Mouse (Mus musculus) T-cell, adult 2 months (primary cell): ENCODE measurements around the gene Hist1h3a.
A peak's percentile ranks its signal among the peaks of the same experiment; 100 is the strongest.
"Not testable (repeated sequence)": the region's sequence is repeated elsewhere in the genome, so short reads cannot be mapped to it uniquely, and the experiment has no call there.

Experiments
- DNase-seq: peaks from one replicate; pipeline ENCODE4 v3.0.0; 2022; ENCODE audit warnings: low spot score

Gene Hist1h3a

GRCm38 (mm10) chr13:23761871-23762821 lies at the start of gene Hist1h3a:
TSS of gene Hist1h3a (minus strand) at chr13:23762386.
- peak; percentile 57 for DNase-seq

GRCm38 (mm10) chr13:23806422-23807052 lies 44.4 kb upstream of the Hist1h3a start, which contains the start of gene Slc17a2:
TSS of gene Slc17a2 (plus strand) at chr13:23806993.
- no peak for DNase-seq

GRCm38 (mm10) chr13:23804532-23804931 lies 42.3 kb upstream of the Hist1h3a start:
- DNase-seq: no peak

GRCm38 (mm10) chr13:23799405-23799804 lies 37.2 kb upstream of the Hist1h3a start:
- DNase-seq: no peak

GRCm38 (mm10) chr13:23792520-23792919 lies 30.3 kb upstream of the Hist1h3a start:
- DNase-seq: peak; percentile 30

- no peak for DNase-seq
Observed at GRCm38 (mm10) chr13:23779025-23779424, 16.8 kb upstream of the Hist1h3a start.

GRCm38 (mm10) chr13:23778339-23778738 lies 16.2 kb upstream of the Hist1h3a start:
- no peak for DNase-seq

GRCm38 (mm10) chr13:23772561-23773313 lies 10.6 kb upstream of the Hist1h3a start:
- no peak for DNase-seq

GRCm38 (mm10) chr13:23769613-23770012 lies 7.4 kb upstream of the Hist1h3a start, which contains the start of gene Trim38:
TSS of gene Trim38 (plus strand) at chr13:23769913.
- DNase-seq: not testable (repeated sequence)

GRCm38 (mm10) chr13:23768834-23769397 lies 6.7 kb upstream of the Hist1h3a start:
- no peak for DNase-seq

- no peak for DNase-seq
Observed at GRCm38 (mm10) chr13:23766772-23767171, 4.6 kb upstream of the Hist1h3a start.

GRCm38 (mm10) chr13:23765172-23765513 lies 3.0 kb upstream of the Hist1h3a start:
- no peak for DNase-seq

GRCm38 (mm10) chr13:23764324-23765171 lies 2.4 kb upstream of the Hist1h3a start:
- no peak for DNase-seq

GRCm38 (mm10) chr13:23763586-23764323 lies 1.6 kb upstream of the Hist1h3a start, which contains the start of gene Hist1h1a:
TSS of gene Hist1h1a (plus strand) at chr13:23763666.
- peak; percentile 83 for DNase-seq

GRCm38 (mm10) chr13:23763242-23763585 lies 1.0 kb upstream of the Hist1h3a start:
- DNase-seq: no peak

- peak; percentile 98 for DNase-seq
Observed at GRCm38 (mm10) chr13:23760972-23761864, 968 bp downstream of the Hist1h3a start, which contains the start of gene Hist1h4a. TSS of gene Hist1h4a (minus strand) at chr13:23761230.

GRCm38 (mm10) chr13:23760240-23760971 lies 1.8 kb downstream of the Hist1h3a start:
- DNase-seq: peak; percentile 39

- no peak for DNase-seq
Observed at GRCm38 (mm10) chr13:23759916-23760239, 2.3 kb downstream of the Hist1h3a start.
